Mouse (Mus musculus): Measurements from ENCODE around the gene Epb41l4b. TPM values are rescaled to one million over a fixed set of nuclear protein-coding genes. Genes with fewer than 3 reads are reported as not detected.

Epb41l4b gene
- polyA plus RNA-seq, 1 experiment = 3.8 TPM

DNA sequence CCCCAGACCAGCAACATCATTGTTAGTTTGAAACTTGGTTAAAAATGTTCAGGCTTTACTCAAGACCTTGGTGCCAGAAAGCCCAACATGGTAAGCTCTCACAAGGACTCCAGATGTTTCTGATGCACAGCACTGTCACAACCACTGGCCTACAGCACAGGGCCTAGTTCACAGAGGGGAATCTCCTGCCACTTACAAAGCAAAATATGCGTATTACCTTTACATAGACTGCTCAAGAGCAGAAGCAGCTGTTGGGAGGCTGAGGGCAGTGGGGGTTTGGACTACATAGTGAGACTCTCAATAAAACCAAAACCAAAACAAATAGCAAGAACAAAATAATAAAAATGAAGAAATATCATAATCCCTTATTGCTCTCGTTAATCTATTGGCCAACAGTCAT lies 141.8 kb downstream of the Epb41l4b start:
- H3K4me1 ChIP-seq (ENCODE audit: control insufficient read depth, insufficient read depth, low read length) = no peaks in the 10 kb centered on the region
- H3K36me3 ChIP-seq (ENCODE audit: control insufficient read depth, insufficient read depth, low read length) = no peaks in the 10 kb centered on the region
- no peak overlapping the region for H3K4me3 ChIP-seq (ENCODE audit: control insufficient read depth, low read depth, low read length)
- H3K27me3 ChIP-seq (ENCODE audit: control insufficient read depth, insufficient read depth, low read length) = no peaks in the 10 kb centered on the region
- no peak overlapping the region for H3K27ac ChIP-seq (ENCODE audit: control insufficient read depth, insufficient read depth, low read depth, low read length)
- no peak for TF ChIP-seq CTCF (IDR thresholded peaks at IDR 0.05; ENCODE audit: control insufficient read depth, insufficient read depth, insufficient replicate concordance, low read depth, low read length)
- TF ChIP-seq POLR2A (IDR thresholded peaks at IDR 0.05; ENCODE audit: control insufficient read depth, low read depth, low read length) = no peak

DNA sequence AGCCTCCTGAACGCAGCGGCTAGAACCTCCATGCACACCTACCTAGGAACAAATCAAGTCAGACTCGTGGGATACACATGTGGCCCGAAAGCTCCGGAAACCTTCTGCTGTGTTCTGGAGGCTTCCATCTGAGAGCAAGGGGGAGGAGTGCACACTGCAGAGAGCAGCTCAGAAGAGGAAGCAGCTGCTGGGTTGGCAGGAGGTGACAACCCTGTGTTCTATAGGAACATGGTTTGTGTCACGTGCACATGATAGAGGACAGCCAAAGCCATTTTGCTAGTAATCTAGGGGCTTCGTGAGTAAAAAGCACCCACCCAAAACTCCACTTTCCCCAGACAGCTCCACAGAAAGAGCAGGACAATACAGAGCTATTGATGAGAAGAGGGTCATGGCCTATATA lies 149.9 kb downstream of the Epb41l4b start:
- no peaks in the 10 kb centered on the region for H3K27me3 ChIP-seq (ENCODE audit: control insufficient read depth, insufficient read depth, low read length)
- no peak overlapping the region for H3K27ac ChIP-seq (ENCODE audit: control insufficient read depth, insufficient read depth, low read depth, low read length)
- TF ChIP-seq CTCF (IDR thresholded peaks at IDR 0.05; ENCODE audit: control insufficient read depth, insufficient read depth, insufficient replicate concordance, low read depth, low read length) = no peak
- TF ChIP-seq POLR2A (IDR thresholded peaks at IDR 0.05; ENCODE audit: control insufficient read depth, low read depth, low read length) = no peak
- no peaks in the 10 kb centered on the region for H3K36me3 ChIP-seq (ENCODE audit: control insufficient read depth, insufficient read depth, low read length)
- peaks cover 3% of the 10 kb centered on the region for H3K4me1 ChIP-seq (ENCODE audit: control insufficient read depth, insufficient read depth, low read length)
- no peak overlapping the region for H3K4me3 ChIP-seq (ENCODE audit: control insufficient read depth, low read depth, low read length)

DNA sequence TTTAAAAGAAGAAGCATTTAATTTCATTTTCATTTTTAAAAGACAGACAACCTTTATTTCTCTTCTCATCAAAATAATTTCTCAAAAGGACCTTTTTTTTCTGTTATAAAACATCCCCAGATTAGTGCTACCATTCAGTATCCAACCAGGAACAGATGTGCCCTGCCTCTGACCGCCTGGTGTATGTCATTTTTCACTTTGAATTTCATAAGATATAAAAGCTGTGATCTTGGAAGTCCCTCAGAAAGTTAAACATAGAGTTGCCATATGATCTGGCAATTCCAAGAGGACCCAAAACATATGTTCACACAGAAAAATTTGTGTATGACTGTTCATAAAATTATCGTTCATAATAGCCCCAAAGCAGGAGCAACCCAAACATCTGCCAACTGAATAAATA lies 151.3 kb downstream of the Epb41l4b start:
- Histone ChIP-seq H3K27me3 (ENCODE audit: control insufficient read depth, insufficient read depth, low read length) (no peaks in the 10 kb centered on the region), H3K4me3 (ENCODE audit: control insufficient read depth, low read depth, low read length) (no peak overlapping the region)
- TF ChIP-seq CTCF (IDR thresholded peaks at IDR 0.05; ENCODE audit: control insufficient read depth, insufficient read depth, insufficient replicate concordance, low read depth, low read length) (no peak), POLR2A (IDR thresholded peaks at IDR 0.05; ENCODE audit: control insufficient read depth, low read depth, low read length) (no peak)

DNA sequence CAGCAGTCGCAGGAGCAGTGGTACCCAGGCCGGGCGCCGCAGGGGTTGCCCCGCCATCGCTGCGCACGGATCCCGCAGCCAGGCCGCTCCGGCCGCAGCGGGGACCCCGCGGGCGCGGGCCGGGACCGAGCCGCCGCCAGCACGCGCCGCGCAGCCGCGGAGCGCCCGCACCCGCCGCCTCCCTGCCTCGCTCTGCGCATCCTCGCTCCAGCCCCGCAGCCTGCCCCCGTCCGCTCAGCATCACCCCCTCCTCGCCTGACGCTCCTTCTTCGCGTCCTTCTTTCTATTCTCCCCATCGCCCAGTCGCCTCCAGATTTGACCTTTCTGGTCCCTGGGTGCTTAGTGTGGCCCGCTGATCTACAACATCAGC lies 153.0 kb downstream of the Epb41l4b start, which contains the start of gene Frrs1l:
Frrs1l (minus strand) TSS at position 177 of the 370 bp plus-strand sequence.
- TF ChIP-seq POLR2A (IDR thresholded peaks at IDR 0.05; ENCODE audit: control insufficient read depth, low read depth, low read length) (no peak), CTCF (IDR thresholded peaks at IDR 0.05; ENCODE audit: control insufficient read depth, insufficient read depth, insufficient replicate concordance, low read depth, low read length) (no peak)
- H3K27me3 ChIP-seq (ENCODE audit: control insufficient read depth, insufficient read depth, low read length) = no peaks in the 10 kb centered on the region
- no peaks in the 10 kb centered on the region for H3K36me3 ChIP-seq (ENCODE audit: control insufficient read depth, insufficient read depth, low read length)
- peak within 1 kb of the TSS; percentile 82 for H3K4me3 ChIP-seq (ENCODE audit: control insufficient read depth, low read depth, low read length)
- no peak within 1 kb of the TSS for H3K27ac ChIP-seq (ENCODE audit: control insufficient read depth, insufficient read depth, low read depth, low read length)
- peaks cover 3% of the 10 kb centered on the region for H3K4me1 ChIP-seq (ENCODE audit: control insufficient read depth, insufficient read depth, low read length)

More for the DNA sequence above, 151.3 kb downstream of the Epb41l4b start:
- H3K27ac ChIP-seq (ENCODE audit: control insufficient read depth, insufficient read depth, low read depth, low read length) = no peak overlapping the region
- peaks cover 3% of the 10 kb centered on the region for H3K4me1 ChIP-seq (ENCODE audit: control insufficient read depth, insufficient read depth, low read length)
- H3K36me3 ChIP-seq (ENCODE audit: control insufficient read depth, insufficient read depth, low read length) = no peaks in the 10 kb centered on the region

DNA sequence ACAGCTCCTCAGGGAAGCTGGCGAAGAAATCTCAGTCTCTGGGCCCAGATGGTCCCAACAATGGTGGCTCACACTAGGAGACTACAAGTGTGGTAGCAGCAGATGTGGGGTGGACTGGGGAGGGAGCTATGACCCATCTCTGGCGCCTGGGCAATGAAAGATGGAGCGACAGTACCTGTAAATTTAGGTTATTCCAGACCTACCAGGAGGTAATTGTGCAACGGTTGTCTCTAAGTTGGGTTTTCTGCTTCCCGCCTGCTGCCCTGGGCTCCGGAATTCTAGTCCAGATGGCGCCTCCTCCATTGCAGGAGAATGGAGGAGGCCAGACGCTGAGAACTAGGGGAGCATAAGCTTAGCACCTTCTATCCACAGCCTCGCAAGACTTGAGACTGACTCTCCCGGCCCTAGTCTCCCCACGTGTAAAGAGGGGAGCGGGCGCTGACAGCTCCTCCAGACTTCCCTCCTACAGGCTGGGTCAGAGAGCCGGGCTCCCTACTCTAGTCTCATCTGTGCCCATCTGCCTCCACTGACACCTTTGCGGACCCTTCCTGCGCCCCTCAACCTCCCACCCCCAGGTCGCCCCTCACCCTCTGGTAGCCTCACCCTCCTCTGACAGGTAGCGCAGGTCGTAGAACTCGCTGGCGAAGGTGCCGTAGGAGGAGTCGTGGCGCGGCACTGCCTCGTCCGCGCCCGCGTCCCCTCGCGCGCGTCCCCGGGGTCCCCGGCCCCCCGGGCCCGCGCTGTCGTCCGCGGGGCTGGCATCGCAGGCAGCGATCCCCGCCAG lies 153.6 kb downstream of the Epb41l4b start:
- H3K36me3 ChIP-seq (ENCODE audit: control insufficient read depth, insufficient read depth, low read length) = no peaks in the 10 kb centered on the region
- H3K27me3 ChIP-seq (ENCODE audit: control insufficient read depth, insufficient read depth, low read length) = no peaks in the 10 kb centered on the region
- H3K4me1 ChIP-seq (ENCODE audit: control insufficient read depth, insufficient read depth, low read length) = peaks cover 3% of the 10 kb centered on the region
- peak overlapping the region; percentile 82 for H3K4me3 ChIP-seq (ENCODE audit: control insufficient read depth, low read depth, low read length)
- TF ChIP-seq POLR2A (IDR thresholded peaks at IDR 0.05; ENCODE audit: control insufficient read depth, low read depth, low read length) = no peak
- no peak for TF ChIP-seq CTCF (IDR thresholded peaks at IDR 0.05; ENCODE audit: control insufficient read depth, insufficient read depth, insufficient replicate concordance, low read depth, low read length)
- no peak overlapping the region for H3K27ac ChIP-seq (ENCODE audit: control insufficient read depth, insufficient read depth, low read depth, low read length)

DNA sequence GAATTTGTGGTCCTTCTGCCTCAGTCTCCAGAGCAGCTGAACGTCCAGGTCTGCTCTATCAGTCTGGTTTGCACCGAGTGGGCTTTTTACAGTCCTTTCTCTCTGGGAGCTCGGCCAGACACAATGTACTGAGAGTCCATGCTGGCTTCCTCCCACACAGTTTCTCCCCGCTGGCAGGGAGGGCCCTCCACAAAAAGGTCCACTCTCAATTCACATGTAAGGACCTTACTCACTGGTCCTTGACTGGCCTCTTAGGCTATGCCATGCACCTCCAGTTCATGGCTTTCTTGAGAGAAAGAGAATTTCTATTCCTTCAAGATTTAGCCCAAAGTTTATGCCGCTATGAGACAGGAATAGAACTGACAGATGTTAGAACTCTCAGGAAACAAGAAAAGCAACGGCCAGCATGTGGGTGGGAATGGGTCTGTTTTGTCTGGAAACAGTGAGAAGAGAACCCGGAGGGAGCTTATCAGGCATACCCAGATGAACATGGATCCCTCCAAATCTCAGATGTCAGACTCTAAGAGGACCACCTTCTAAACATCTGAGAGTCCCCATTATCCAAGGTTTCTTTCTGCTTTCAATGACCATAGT lies 177.6 kb downstream of the Epb41l4b start:
- TF ChIP-seq CTCF (IDR thresholded peaks at IDR 0.05; ENCODE audit: control insufficient read depth, insufficient read depth, insufficient replicate concordance, low read depth, low read length) (no peak), POLR2A (IDR thresholded peaks at IDR 0.05; ENCODE audit: control insufficient read depth, low read depth, low read length) (no peak)
- no peak overlapping the region for H3K4me3 ChIP-seq (ENCODE audit: control insufficient read depth, low read depth, low read length)
- no peak overlapping the region for H3K27ac ChIP-seq (ENCODE audit: control insufficient read depth, insufficient read depth, low read depth, low read length)
- H3K4me1 ChIP-seq (ENCODE audit: control insufficient read depth, insufficient read depth, low read length) = no peaks in the 10 kb centered on the region
- no peaks in the 10 kb centered on the region for H3K36me3 ChIP-seq (ENCODE audit: control insufficient read depth, insufficient read depth, low read length)
- no peaks in the 10 kb centered on the region for H3K27me3 ChIP-seq (ENCODE audit: control insufficient read depth, insufficient read depth, low read length)

DNA sequence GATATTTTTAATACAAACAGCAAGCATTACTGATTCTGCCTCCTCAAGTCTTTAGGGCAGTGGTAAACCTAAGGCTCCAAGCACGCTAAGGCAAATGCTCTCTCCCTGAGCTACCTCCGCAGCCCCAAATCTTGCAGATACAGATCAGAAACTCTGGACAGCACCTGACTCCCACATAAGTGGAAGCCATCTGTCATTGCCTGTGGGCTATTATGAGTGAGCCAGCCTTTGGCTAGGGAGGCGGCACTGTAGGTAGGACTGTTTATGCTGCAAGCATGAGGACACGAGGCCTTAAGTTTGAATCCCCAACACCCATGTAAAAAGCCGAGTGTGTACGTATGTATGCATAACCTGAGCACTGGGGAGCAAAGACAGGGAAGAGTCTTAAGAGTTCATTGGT lies 179.6 kb downstream of the Epb41l4b start:
- H3K4me1 ChIP-seq (ENCODE audit: control insufficient read depth, insufficient read depth, low read length) = no peaks in the 10 kb centered on the region
- TF ChIP-seq CTCF (IDR thresholded peaks at IDR 0.05; ENCODE audit: control insufficient read depth, insufficient read depth, insufficient replicate concordance, low read depth, low read length) = no peak
- TF ChIP-seq POLR2A (IDR thresholded peaks at IDR 0.05; ENCODE audit: control insufficient read depth, low read depth, low read length) = no peak
- H3K27ac ChIP-seq (ENCODE audit: control insufficient read depth, insufficient read depth, low read depth, low read length) = no peak overlapping the region
- no peaks in the 10 kb centered on the region for H3K36me3 ChIP-seq (ENCODE audit: control insufficient read depth, insufficient read depth, low read length)
- H3K4me3 ChIP-seq (ENCODE audit: control insufficient read depth, low read depth, low read length) = no peak overlapping the region
- H3K27me3 ChIP-seq (ENCODE audit: control insufficient read depth, insufficient read depth, low read length) = no peaks in the 10 kb centered on the region

Data from testis, adult 2 months (tissue).